Mouse (Mus musculus): ENCODE measurements at regions not wholly inside any gene's neighbourhood (a gene's known extent, or its start where the extent isn't known, plus 50 kb on each side); places are given as distances from the start of the nearest gene placed in this dataset.

DNA sequence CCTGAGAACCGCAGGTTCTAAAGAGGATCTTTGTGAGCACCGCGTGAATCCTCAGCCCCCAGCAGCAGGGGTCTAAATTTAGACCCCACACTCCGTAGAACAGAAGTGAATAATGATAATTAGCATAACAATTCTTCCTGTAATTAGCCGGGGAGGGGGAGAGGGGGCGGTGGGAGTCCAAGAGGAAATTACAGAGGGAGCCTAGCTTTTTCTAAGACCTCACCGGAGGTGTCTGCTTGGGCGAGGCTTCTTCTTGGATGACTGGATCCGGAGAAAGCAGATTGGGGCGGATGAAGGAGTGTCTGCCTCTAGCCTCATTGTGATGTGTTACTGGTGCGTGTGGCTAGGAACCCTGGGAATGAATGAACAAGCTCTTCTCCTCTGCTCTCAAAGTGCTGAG is 177.2 kb upstream of the Grik3 start:
- no peak for DNase-seq (ENCODE audit: low read depth, low spot score)
- Histone ChIP-seq H3K4me3 (ENCODE audit: control insufficient read depth in 1 of 2, insufficient read depth in 1 of 2, low read depth in 2 of 2, low read length in 2 of 2) (no peak overlapping the region), H3K36me3 (ENCODE audit: control insufficient read depth in 1 of 2, insufficient read depth in 2 of 2, low read length in 2 of 2) (no peaks in the 10 kb centered on the region), H3K4me1 (ENCODE audit: control insufficient read depth in 1 of 2, insufficient read depth in 2 of 2, low read length in 2 of 2) (no peaks in the 10 kb centered on the region), H3K9ac (ENCODE audit: control insufficient read depth, low read depth, low read length, poor library complexity, severe bottlenecking) (no peak overlapping the region), H3K79me2 (ENCODE audit: control insufficient read depth, insufficient read depth, low read length, poor library complexity) (no peaks in the 10 kb centered on the region), H3K27ac (ENCODE audit: control insufficient read depth, low read depth, low read length) (no peak overlapping the region), H3K27me3 (ENCODE audit: control insufficient read depth in 1 of 2, insufficient read depth in 2 of 2, low read length in 2 of 2) (no peaks in the 10 kb centered on the region), H3K9me3 (replicated peaks; ENCODE audit: insufficient read depth, low read length) (no peaks in the 10 kb centered on the region)
- TF ChIP-seq RAD21 (IDR thresholded peaks at IDR 0.05; ENCODE audit: low read depth, low read length) (no peak), MYC (IDR thresholded peaks at IDR 0.05; ENCODE audit: low read depth, low read length) (no peak), TAL1 (IDR thresholded peaks at IDR 0.05; ENCODE audit: low read length) (no peak), SIN3A (IDR thresholded peaks at IDR 0.05; ENCODE audit: low read length) (no peak), CHD1 (IDR thresholded peaks at IDR 0.05; ENCODE audit: low read depth, low read length) (no peak), MYB (IDR thresholded peaks at IDR 0.05; ENCODE audit: low read depth, low read length) (no peak), POLR2A (IDR thresholded peaks at IDR 0.05; ENCODE audit: control insufficient read depth in 1 of 2, insufficient read depth in 1 of 2, low read depth in 1 of 2, low read length in 2 of 2, poor library complexity in 1 of 2) (no peak), UBTF (IDR thresholded peaks at IDR 0.05; ENCODE audit: borderline replicate concordance, insufficient read depth, low read depth, low read length) (no peak), USF2 (IDR thresholded peaks at IDR 0.05; ENCODE audit: borderline replicate concordance in 1 of 2, insufficient read depth in 1 of 2, low read depth in 1 of 2, low read length in 2 of 2) (no peak)

DNA sequence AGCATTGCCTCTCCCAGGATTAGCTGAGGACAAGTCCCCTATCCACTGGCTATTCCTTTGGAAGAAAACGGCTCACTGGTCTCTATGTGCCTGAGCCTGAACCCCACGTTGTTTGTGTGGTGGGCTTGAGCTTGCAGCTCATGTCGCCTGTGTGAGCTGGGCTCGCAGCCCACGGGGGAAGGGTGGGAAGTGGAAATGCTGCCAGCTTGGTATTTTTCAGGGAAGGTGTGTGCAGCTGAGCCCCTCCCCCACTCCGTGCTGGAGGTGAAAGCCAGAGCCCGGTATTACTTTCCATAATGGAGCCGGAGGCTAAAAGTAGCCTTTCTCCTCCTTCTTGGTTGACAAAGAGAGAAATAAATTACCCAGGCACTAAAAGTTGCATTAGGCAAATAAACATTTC is 180.5 kb upstream of the Zc3h12a start:
- Histone ChIP-seq H3K27ac (ENCODE audit: control insufficient read depth, low read depth, low read length) (no peak overlapping the region), H3K4me1 (ENCODE audit: control insufficient read depth in 1 of 2, insufficient read depth in 2 of 2, low read length in 2 of 2) (no peaks in the 10 kb centered on the region), H3K27me3 (ENCODE audit: control insufficient read depth in 1 of 2, insufficient read depth in 2 of 2, low read length in 2 of 2) (no peaks in the 10 kb centered on the region), H3K9me3 (replicated peaks; ENCODE audit: insufficient read depth, low read length) (no peaks in the 10 kb centered on the region), H3K9ac (ENCODE audit: control insufficient read depth, low read depth, low read length, poor library complexity, severe bottlenecking) (no peak overlapping the region), H3K36me3 (ENCODE audit: control insufficient read depth in 1 of 2, insufficient read depth in 2 of 2, low read length in 2 of 2) (no peaks in the 10 kb centered on the region), H3K79me2 (ENCODE audit: control insufficient read depth, insufficient read depth, low read length, poor library complexity) (no peaks in the 10 kb centered on the region), H3K4me3 (ENCODE audit: control insufficient read depth in 1 of 2, insufficient read depth in 1 of 2, low read depth in 2 of 2, low read length in 2 of 2) (no peak overlapping the region)
- TF ChIP-seq EP300 (IDR thresholded peaks at IDR 0.05; ENCODE audit: low read depth in 1 of 2, low read length in 2 of 2) (no peak), MXI1 (IDR thresholded peaks at IDR 0.05; ENCODE audit: low read depth, low read length) (no peak), CTCF (IDR thresholded peaks at IDR 0.05 in 2 of 3, conservative IDR thresholded peaks at IDR 0.05 in 1 of 3; ENCODE audit: control insufficient read depth in 1 of 3, insufficient read depth in 1 of 3, low read depth in 2 of 3, low read length in 3 of 3, poor library complexity in 1 of 3, severe bottlenecking in 1 of 3) (no peak), UBTF (IDR thresholded peaks at IDR 0.05; ENCODE audit: borderline replicate concordance, insufficient read depth, low read depth, low read length) (no peak), MAX (IDR thresholded peaks at IDR 0.05; ENCODE audit: low read length) (no peak), RAD21 (IDR thresholded peaks at IDR 0.05; ENCODE audit: low read depth, low read length) (no peak), USF1 (IDR thresholded peaks at IDR 0.05; ENCODE audit: low read depth, low read length) (no peak), ZKSCAN1 (IDR thresholded peaks at IDR 0.05; ENCODE audit: low read depth, low read length) (no peak), CHD2 (IDR thresholded peaks at IDR 0.05; ENCODE audit: low read length) (no peak), ZNF384 (IDR thresholded peaks at IDR 0.05; ENCODE audit: low read depth, low read length) (no peak), POLR2A (IDR thresholded peaks at IDR 0.05; ENCODE audit: control insufficient read depth in 1 of 2, insufficient read depth in 1 of 2, low read depth in 1 of 2, low read length in 2 of 2, poor library complexity in 1 of 2) (no peak), SIN3A (IDR thresholded peaks at IDR 0.05; ENCODE audit: low read length) (no peak), TBP (IDR thresholded peaks at IDR 0.05; ENCODE audit: low read depth, low read length) (no peak), BHLHE40 (IDR thresholded peaks at IDR 0.05; ENCODE audit: borderline replicate concordance, low read depth, low read length) (no peak), ETS1 (IDR thresholded peaks at IDR 0.05; ENCODE audit: low read depth, low read length) (no peak), TCF12 (IDR thresholded peaks at IDR 0.05; ENCODE audit: low read depth, low read length) (no peak)
- DNase-seq (ENCODE audit: low read depth, low spot score) = no peak
